Mouse (Mus musculus) hindbrain, embryonic 13.5 days (tissue): ENCODE data around the gene Cnr2. TPM values are rescaled to one million over a fixed set of nuclear protein-coding genes. Genes with fewer than 3 reads are reported as not detected.

Source experiments
- ATAC-seq: fragments of 200-750 bp; cut with Nextera tagmentation; 2 replicates; pipeline ENCODE4 v1.8.0; 2017; ENCODE audit warnings: moderate TSS enrichment; ENCODE audit not compliant: low FRiP score
- H3K27ac ChIP-seq: fragments of 300-500 bp; sonication (generic); 2 replicates; pipeline ENCODE4 v1.5.1; 2015; ENCODE audit warnings: inconsistent platforms, mild to moderate bottlenecking, moderate library complexity
- H3K27me3 ChIP-seq: fragments of 300-500 bp; sonication (generic); 2 replicates; pipeline ENCODE4 v1.6.1; 2015; ENCODE audit warnings: mild to moderate bottlenecking, inconsistent platforms
- H3K36me3 ChIP-seq: fragments of 300-500 bp; sonication (generic); 2 replicates; pipeline ENCODE4 v1.6.1; 2015; ENCODE audit warnings: mild to moderate bottlenecking, inconsistent platforms
- H3K4me1 ChIP-seq: fragments of 300-500 bp; sonication (generic); replicated peaks from 2 replicates; pipeline ENCODE4 v1.6.1; 2015; ENCODE audit warnings: inconsistent platforms
- H3K4me2 ChIP-seq: fragments of 300-500 bp; sonication (generic); 2 replicates; pipeline ENCODE4 v1.6.1; 2015; ENCODE audit warnings: inconsistent platforms, mild to moderate bottlenecking, moderate library complexity
- H3K4me3 ChIP-seq: fragments of 300-500 bp; sonication (generic); 2 replicates; pipeline ENCODE4 v1.5.1; 2015; ENCODE audit warnings: mild to moderate bottlenecking, inconsistent platforms
- H3K9ac ChIP-seq: fragments of 300-500 bp; sonication (generic); 2 replicates; pipeline ENCODE4 v1.6.1; 2015; ENCODE audit warnings: mild to moderate bottlenecking, inconsistent platforms
- H3K9me3 ChIP-seq: fragments of 300-500 bp; sonication (generic); 2 replicates; pipeline ENCODE4 v1.6.1; 2016; ENCODE audit warnings: inconsistent platforms
- WGBS: fragments of 180-500 bp; shearing (Covaris S2); methylation state at CpG from one replicate; pipeline ENCODE4 v1.1.7; 2015; 5-methylcytosine and 5-hydroxymethylcytosine counted together
- polyA plus RNA-seq: library from polyadenylated mRNA; unstranded; fragments of >200 nt; fragmentation: Nextera tagmentation; extraction: Ambion mirVana; gene quantifications from 2 replicates; pipeline ENCODE4 v1.2.1, GENCODE M21; 2015

Cnr2 gene
- polyA plus RNA-seq, 1 experiment from 2014 or later = 0.17 TPM

DNA sequence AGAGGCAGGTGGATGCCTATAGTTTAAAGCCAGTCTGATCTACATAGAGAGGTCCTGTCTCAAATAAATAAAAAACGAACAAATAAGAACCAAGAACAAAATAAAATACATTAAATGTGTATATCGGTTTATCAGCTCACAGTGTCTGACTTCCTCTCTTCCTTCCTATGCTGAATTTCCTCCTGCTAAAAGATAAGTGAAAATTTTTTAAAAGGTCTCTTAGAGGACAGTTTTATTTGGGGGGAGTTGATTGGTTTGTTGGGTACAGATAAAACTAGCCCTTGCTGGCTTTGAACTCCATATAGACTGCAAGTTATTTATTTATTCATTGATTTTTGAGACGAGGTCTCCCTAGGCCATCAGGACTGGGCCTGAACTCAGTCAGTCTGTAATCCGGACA lies 18.2 kb downstream of the Cnr2 start:
- H3K4me2 ChIP-seq = no peak overlapping the region
- H3K9ac ChIP-seq = no peak overlapping the region
- H3K4me1 ChIP-seq = peaks cover 13% of the 10 kb centered on the region
- WGBS = 74% methylated on average over 4 of the region's 4 CpGs
- H3K27me3 ChIP-seq = no peaks in the 10 kb centered on the region
- H3K36me3 ChIP-seq = no peaks in the 10 kb centered on the region
- no peaks in the 10 kb centered on the region for H3K9me3 ChIP-seq
- no peak for ATAC-seq
- H3K4me3 ChIP-seq = no peak overlapping the region
- H3K27ac ChIP-seq = no peak overlapping the region

DNA sequence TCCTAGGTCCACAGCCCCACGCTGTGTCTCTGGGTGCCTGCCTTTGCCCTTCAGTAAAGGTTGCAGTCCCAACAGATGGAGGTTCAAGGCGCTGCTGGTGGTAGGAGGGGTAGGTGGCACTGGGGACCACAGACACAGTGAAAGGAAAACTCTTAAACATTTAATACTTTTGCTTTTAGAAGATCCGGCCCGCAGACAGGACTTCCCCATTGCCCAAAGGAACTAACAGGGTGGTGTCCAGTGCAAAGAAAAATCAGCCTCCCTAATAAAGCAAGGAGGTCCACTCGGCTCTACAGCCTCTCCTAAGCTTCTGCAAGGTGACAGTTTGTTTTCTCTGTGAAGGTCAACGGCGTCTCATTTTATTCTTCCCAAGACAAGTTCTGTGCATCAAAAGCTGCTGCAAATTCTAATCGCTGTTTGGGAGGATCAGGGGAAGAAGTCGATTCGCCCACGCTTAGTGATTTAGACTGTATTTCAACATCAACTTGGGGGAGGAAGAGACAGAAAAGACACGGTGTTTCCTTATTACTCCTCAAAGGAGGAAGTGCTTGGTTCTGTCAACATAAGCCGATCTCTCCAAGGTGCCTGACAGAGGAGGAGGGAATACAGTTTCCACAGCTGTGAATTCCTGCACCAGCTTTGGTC lies 23.6 kb downstream of the Cnr2 start:
- ATAC-seq = no peak
- peaks cover 7% of the 10 kb centered on the region; the same call in 1 of the 2 replicates for H3K36me3 ChIP-seq
- 90% methylated on average over 13 of the region's 13 CpGs for WGBS
- H3K4me3 ChIP-seq = no peak overlapping the region
- H3K4me1 ChIP-seq = peaks cover 21% of the 10 kb centered on the region
- no peak overlapping the region for H3K27ac ChIP-seq
- no peaks in the 10 kb centered on the region for H3K9me3 ChIP-seq
- no peak overlapping the region for H3K9ac ChIP-seq
- no peak overlapping the region for H3K4me2 ChIP-seq
- H3K27me3 ChIP-seq = no peaks in the 10 kb centered on the region

DNA sequence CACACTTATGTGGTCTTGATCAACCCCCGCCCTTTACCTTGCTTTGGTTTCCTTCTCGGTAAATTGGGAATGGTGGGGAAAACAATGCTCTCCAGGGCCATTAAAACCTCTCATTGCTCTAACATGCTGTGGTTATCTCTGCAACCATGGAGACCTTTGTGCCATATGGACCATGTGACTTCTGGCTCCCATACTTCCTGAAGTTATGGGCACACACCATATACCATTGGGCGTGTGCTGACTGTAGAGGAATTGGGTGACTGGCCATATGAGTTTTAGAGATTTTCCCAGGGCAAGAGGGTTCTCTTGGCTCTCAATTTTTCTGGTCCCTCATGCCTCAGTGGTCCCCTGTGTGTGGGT lies 24.1 kb downstream of the Cnr2 start:
- no peak for ATAC-seq

DNA sequence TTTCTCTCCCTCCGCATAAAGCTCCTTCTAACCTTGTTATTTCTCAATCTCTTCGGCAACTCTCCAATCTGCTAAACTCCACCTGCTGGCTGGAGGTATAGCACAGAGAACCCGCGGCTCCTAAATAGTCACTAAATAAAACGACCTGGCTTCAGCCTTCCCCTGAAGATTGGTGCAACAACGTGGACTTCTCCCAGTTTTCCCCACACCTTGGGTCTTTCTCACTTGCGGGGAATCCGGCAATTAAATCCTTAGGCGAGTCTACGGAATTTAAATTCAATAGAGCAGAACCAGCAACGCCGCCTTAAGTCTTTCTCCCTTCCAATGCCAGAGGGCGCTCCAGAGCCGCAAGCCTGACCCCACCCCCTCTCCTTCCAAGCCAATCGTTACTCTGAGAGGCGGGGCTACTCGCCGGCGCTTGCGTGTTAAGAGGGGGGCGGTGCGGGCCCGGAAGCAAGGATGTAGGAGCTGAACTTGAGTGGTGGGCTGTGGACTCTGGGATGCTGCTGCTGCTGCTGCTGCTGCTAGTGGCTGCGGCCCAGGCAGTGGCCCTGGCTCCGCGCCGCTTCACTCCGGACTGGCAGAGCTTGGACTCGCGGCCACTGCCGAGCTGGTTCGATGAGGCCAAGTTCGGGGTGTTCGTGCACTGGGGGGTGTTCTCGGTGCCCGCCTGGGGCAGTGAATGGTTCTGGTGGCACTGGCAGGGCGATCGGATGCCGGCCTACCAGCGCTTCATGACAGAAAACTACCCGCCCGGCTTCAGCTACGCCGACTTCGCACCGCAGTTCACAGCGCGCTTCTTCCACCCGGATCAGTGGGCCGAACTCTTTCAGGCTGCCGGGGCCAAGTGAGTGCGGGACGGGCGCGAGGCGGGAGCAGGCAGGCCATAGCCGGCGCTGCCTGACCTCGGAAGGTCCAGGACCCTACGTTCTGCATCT lies 25.4 kb downstream of the Cnr2 start, which contains the start of gene Fuca1:
TSS of gene Fuca1 (plus strand) at position 432 of the 938 bp plus-strand sequence.
- Histone ChIP-seq H3K9ac (peak within 1 kb of the TSS; percentile 90), H3K4me2 (peak within 1 kb of the TSS; percentile 87)
- ATAC-seq = peak; percentile 96

More for the DNA sequence above, 24.1 kb downstream of the Cnr2 start:
- Histone ChIP-seq H3K36me3 (peaks cover 11% of the 10 kb centered on the region; the same call in 1 of the 2 replicates), H3K4me2 (no peak overlapping the region), H3K9me3 (no peaks in the 10 kb centered on the region), H3K4me1 (peaks cover 21% of the 10 kb centered on the region), H3K9ac (no peak overlapping the region), H3K27ac (no peak overlapping the region), H3K4me3 (no peak overlapping the region), H3K27me3 (no peaks in the 10 kb centered on the region)
- over 99% methylated on average over 3 of the region's 3 CpGs for WGBS

DNA sequence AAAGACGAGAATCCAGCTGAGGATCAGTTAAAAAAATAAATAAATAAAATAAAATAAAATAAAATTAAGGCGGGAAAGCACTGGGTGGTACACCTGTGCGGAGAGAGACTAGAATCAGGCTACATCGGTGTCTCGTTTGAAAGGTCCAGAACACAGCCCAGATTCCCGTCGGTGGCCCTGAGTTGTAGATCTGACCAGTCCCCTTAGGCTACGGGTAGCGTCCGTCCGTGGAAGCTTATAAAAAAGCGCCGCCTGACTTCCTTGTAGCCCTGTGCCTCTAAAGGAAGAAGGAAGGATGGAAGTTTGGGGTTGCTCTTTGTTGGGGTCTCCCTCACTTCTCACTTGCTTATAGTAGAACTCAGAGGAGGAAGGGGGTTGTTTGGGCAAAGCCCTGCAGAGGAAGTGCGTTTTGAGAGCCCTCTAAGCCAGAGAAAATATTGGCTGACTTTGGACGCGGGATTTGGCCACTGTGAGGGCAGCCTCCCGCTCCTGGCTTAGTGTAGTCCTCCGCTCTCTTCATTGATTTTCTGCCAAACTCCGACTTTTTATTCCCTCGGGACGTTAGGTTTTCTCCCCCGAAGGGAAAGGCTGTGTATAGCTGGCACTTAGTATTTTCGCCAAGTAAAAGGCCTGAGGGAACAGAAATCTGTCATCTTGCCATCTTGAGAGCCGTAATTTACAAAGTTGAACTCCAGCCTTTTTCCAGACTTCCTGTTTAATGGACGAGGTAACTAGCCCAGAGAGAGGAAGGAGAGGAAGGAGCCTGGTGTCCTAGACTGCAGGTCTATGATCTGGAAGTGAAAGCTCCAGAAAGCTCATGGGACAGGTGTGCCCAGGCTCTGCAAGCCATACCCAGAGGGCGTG lies 26.3 kb downstream of the Cnr2 start:
- H3K4me3 ChIP-seq = peak overlapping the region; percentile 77
- H3K4me1 ChIP-seq = peaks cover 21% of the 10 kb centered on the region
- H3K9ac ChIP-seq = peak overlapping the region; percentile 90
- peaks cover 27% of the 10 kb centered on the region for H3K36me3 ChIP-seq
- H3K4me2 ChIP-seq = peak overlapping the region; percentile 87
- peak overlapping the region; percentile 90 for H3K27ac ChIP-seq
- no peaks in the 10 kb centered on the region for H3K9me3 ChIP-seq
- ATAC-seq = 0 out of 2 replicates have a peak, but pooled peaks have one; percentile 30
- H3K27me3 ChIP-seq = no peaks in the 10 kb centered on the region
- WGBS = 7% methylated on average over 26 of the region's 26 CpGs

More for the DNA sequence above, 25.4 kb downstream of the Cnr2 start, which contains the start of gene Fuca1:
- Histone ChIP-seq H3K27ac (peak within 1 kb of the TSS; percentile 90), H3K4me1 (peaks cover 21% of the 10 kb centered on the region), H3K27me3 (no peaks in the 10 kb centered on the region), H3K36me3 (peaks cover 20% of the 10 kb centered on the region), H3K9me3 (no peaks in the 10 kb centered on the region), H3K4me3 (peak within 1 kb of the TSS; percentile 77)
- 2% methylated on average over 60 of the region's 60 CpGs for WGBS

DNA sequence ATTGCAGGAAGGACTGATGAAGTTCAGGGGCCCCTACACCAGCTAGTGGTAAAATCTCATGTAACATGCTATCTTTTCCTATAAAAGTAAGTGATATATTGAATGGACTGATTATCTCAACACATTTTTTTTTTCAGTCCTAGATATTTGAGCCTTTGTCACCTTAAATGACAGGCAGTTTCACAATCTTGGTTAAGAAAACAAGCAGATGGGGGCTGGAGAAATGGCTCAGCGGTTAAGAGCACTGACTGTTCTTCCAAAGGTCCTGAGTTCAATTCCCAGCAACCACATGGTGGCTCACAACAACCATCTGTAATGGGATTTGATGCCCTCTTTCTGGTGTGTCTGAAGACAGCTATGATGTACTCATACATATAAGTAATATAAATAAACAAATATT lies 27.0 kb downstream of the Cnr2 start:
- no peak for ATAC-seq
- no peaks in the 10 kb centered on the region for H3K27me3 ChIP-seq
- peak overlapping the region; percentile 87 for H3K4me2 ChIP-seq
- peaks cover 21% of the 10 kb centered on the region for H3K4me1 ChIP-seq
- H3K9ac ChIP-seq = peak overlapping the region; percentile 90; the same call in 1 of the 2 replicates
- no peak overlapping the region for H3K27ac ChIP-seq
- no peaks in the 10 kb centered on the region for H3K9me3 ChIP-seq
- WGBS = 89% methylated on average over 1 of the region's 1 CpGs
- peak overlapping the region; percentile 77 for H3K4me3 ChIP-seq
- H3K36me3 ChIP-seq = peaks cover 33% of the 10 kb centered on the region

DNA sequence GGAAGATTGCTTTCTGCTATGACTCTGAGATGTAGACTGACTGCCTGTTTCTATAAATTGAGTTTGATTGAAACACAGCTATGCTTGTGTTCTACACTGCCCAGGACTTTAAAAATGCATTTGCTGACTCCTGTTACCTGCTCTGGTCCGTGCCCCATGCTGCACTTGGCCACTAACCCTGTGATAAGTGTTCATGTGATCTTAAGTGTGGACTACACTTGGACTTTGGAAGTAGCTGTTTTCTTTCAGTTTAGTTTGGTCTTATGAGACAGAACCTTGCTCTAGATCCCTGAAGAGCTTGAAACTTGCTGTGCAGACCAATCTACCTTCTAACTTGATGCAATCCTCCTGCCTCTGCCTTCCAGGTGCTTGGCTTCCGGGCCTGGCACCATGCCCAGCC lies 29.2 kb downstream of the Cnr2 start:
- no peak for ATAC-seq
- 94% methylated on average over 2 of the region's 2 CpGs for WGBS
- no peak overlapping the region for H3K4me3 ChIP-seq
- H3K27ac ChIP-seq = no peak overlapping the region
- H3K27me3 ChIP-seq = no peaks in the 10 kb centered on the region
- no peak overlapping the region for H3K4me2 ChIP-seq
- peaks cover 21% of the 10 kb centered on the region for H3K4me1 ChIP-seq
- H3K9ac ChIP-seq = no peak overlapping the region
- H3K36me3 ChIP-seq = peaks cover 33% of the 10 kb centered on the region
- H3K9me3 ChIP-seq = no peaks in the 10 kb centered on the region

DNA sequence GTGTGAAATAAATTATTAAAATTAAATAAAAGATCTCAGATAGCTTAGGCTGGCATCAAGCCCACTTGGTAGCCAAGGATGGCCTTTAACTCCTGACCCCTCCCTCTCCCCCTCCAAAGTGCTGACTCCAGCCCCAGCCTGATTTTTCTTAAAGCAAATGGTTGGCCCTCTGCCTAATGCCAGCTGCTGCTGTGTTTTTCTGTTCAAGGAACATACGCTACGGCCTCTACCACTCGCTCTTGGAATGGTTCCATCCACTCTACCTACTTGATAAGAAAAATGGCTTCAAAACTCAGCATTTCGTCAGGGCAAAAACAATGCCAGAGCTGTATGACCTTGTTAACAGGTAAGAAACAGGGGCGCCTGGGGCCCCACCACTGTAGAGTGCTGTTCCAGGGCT lies 30.1 kb downstream of the Cnr2 start:
- Histone ChIP-seq H3K4me3 (no peak overlapping the region), H3K27me3 (no peaks in the 10 kb centered on the region), H3K9ac (no peak overlapping the region), H3K4me2 (no peak overlapping the region), H3K27ac (no peak overlapping the region), H3K36me3 (peaks cover 35% of the 10 kb centered on the region), H3K9me3 (no peaks in the 10 kb centered on the region), H3K4me1 (peaks cover 21% of the 10 kb centered on the region)
- no peak for ATAC-seq
- WGBS = 89% methylated on average over 5 of the region's 5 CpGs

DNA sequence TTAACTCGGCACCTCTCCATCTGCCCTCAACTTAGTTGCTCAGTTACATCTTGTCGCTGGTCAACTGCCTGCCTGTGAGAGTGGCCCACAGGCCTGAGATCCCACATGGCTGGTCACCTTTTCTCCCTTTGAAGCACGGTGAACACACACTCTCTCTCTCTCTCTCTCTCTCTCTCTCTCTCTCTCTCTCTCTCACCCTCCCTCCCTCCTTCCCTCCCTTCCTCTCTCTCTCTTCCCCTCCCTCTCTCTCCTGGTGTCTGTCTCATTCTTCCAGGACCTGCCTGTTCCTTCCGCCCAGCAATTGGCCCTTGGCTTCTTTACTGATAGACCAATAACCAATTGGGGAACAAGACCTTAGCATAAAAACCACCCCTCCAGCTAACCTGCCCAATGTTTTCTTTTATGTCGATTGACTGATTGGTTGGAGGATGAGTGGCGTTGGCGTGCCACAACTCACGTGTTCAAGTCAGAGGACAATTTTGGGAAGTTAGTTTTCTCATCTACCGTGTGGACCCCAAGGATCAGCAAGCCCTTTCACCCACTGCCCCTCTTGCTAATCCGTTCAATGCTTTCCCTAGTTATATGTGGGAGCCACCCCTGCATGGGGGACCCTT lies 31.1 kb downstream of the Cnr2 start:
- Histone ChIP-seq H3K36me3 (peaks cover 44% of the 10 kb centered on the region), H3K27ac (no peak overlapping the region), H3K9me3 (no peaks in the 10 kb centered on the region), H3K4me1 (peaks cover 20% of the 10 kb centered on the region), H3K9ac (no peak overlapping the region), H3K27me3 (no peaks in the 10 kb centered on the region), H3K4me2 (no peak overlapping the region), H3K4me3 (no peak overlapping the region)
- no peak for ATAC-seq
- 90% methylated on average over 10 of the region's 10 CpGs for WGBS

DNA sequence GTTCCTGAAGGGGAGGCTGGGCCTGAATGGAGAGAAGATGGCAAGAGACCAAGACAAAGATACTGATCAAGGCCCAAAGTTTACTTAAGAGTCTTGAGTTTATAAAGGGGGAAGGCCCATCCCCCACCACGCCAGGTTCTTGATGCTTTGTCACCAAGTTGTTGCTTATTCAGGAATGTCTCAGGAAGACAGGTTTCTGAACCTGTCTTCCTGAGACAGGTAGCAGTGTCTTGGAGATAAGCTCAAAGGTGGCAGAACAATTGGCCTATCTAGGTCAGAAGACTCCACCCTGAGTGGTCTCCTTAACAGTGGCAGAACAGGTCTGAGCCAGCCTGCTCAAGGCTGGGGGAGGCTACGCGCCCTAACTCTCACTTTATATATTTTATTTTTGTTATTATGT lies 31.7 kb downstream of the Cnr2 start:
- Histone ChIP-seq H3K27ac (no peak overlapping the region), H3K9ac (no peak overlapping the region), H3K9me3 (no peaks in the 10 kb centered on the region), H3K4me2 (no peak overlapping the region), H3K36me3 (peaks cover 48% of the 10 kb centered on the region), H3K4me3 (no peak overlapping the region), H3K27me3 (no peaks in the 10 kb centered on the region), H3K4me1 (peaks cover 14% of the 10 kb centered on the region)
- 93% methylated on average over 3 of the region's 3 CpGs for WGBS
- no peak for ATAC-seq

DNA sequence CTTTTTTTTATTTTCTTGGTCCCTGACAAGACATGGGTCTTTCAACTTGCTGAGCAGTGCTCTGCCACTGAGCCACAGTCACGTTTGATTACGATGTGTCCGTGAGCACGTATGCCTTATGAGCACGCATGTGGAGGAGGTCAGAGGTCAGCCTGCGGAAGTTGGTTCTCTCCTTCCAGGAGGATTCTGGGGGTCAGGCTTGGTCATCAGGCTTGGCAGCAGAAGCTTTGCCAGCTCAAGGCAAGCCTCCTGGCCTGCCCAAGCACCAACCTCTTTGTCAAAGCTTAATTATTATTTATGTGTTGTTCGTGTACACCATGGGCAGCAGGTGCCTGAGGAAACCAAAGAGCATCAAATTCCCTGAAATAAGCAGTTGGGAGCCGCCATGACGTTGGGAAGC lies 33.2 kb downstream of the Cnr2 start:
- H3K4me1 ChIP-seq = no peaks in the 10 kb centered on the region
- H3K27ac ChIP-seq = no peak overlapping the region
- WGBS = 82% methylated on average over 9 of the region's 9 CpGs
- ATAC-seq = no peak
- H3K27me3 ChIP-seq = no peaks in the 10 kb centered on the region
- no peaks in the 10 kb centered on the region for H3K9me3 ChIP-seq
- peaks cover 56% of the 10 kb centered on the region for H3K36me3 ChIP-seq
- H3K4me2 ChIP-seq = no peak overlapping the region
- H3K9ac ChIP-seq = no peak overlapping the region
- no peak overlapping the region for H3K4me3 ChIP-seq
